18 mouse cellular contexts compared by ENCODE assay signal in the genomic region with DNA sequence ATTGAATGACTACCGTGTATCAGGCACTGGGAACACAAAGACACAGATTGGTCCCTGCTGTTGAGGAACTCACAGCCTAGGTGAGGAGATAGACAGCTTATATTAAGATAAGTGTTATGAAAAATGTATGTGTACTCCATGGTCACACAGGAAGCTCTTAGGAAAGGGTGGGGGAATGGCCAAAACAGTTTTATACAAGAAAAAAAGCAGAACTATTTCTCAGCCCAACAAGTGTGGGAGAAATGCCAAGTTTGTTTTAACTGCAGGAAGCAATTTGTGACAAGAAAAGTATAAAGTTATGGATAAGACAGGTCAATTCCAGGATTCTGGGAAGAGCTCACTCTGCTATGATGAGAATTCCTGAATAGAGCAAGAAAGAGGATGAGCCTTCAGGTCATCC. TPM values are rescaled to one million over a fixed set of nuclear protein-coding genes. Genes with fewer than 3 reads are reported as not detected.
"Had no signal": no experiment of that assay in that cellular context is flagged by ENCODE, and none has a peak within 500 bp of the region (broad histone marks: within the 10 kb centered on the region; RNA-seq: fewer than 3 reads in every experiment).

No protein-coding gene starts in this region.

- H3K4me1 ChIP-seq: limb, embryonic 10.5 days; neural tube, embryonic 15.5 days; stomach, embryonic 15.5 days had no signal

- H3K36me3 ChIP-seq: lung, embryonic 15.5 days; stomach, embryonic 15.5 days had no signal

- H3K9ac ChIP-seq: kidney, embryonic 15.5 days; liver, embryonic 12.5 days; lung, embryonic 15.5 days; neural tube, embryonic 15.5 days; stomach, embryonic 15.5 days had no signal

- ATAC-seq: intestine, embryonic 16.5 days; liver, embryonic 12.5 days had no signal

- H3K4me3 ChIP-seq: kidney, embryonic 15.5 days; left cerebral cortex, adult 2 months; limb, embryonic 10.5 days; liver, embryonic 12.5 days; lung, embryonic 15.5 days; myocyte; neural tube, embryonic 15.5 days; stomach, embryonic 15.5 days had no signal

- H3K9me3 ChIP-seq: kidney, embryonic 15.5 days; limb, embryonic 10.5 days; liver, embryonic 12.5 days; lung, embryonic 15.5 days; neural tube, embryonic 15.5 days; stomach, embryonic 15.5 days had no signal

- DNase-seq: kidney, postnatal 14 days; lung, postnatal 14 days; midbrain, embryonic 14.5 days; right cerebral cortex, adult 18-20 months; thymus, adult 2 months; thymus, postnatal 25 days had no signal

- H3K4me2 ChIP-seq: kidney, embryonic 15.5 days; liver, embryonic 12.5 days; lung, embryonic 15.5 days; neural tube, embryonic 15.5 days; stomach, embryonic 15.5 days had no signal

- H3K27me3 ChIP-seq: kidney, embryonic 15.5 days; liver, embryonic 12.5 days; lung, embryonic 15.5 days; neural tube, embryonic 15.5 days; stomach, embryonic 15.5 days had no signal

- H3K27ac ChIP-seq: kidney, embryonic 15.5 days; left cerebral cortex, adult 2 months; limb, embryonic 10.5 days; liver, embryonic 12.5 days; lung, embryonic 15.5 days; neural tube, embryonic 15.5 days; stomach, embryonic 15.5 days had no signal

RNA-seq across cellular contexts. Expression of gene Tmem202, which starts 8.2 kb away (rescaled TPM):
- polyA plus RNA-seq: kidney, embryonic 15.5 days; large intestine, adult 2 months; limb, embryonic 10.5 days; liver, embryonic 12.5 days; liver, embryonic 16.5 days; lung, embryonic 15.5 days; neural tube, embryonic 11.5 days; stomach, embryonic 15.5 days had no signal

RNA-seq across cellular contexts. Expression of gene Celf6, which starts 29.8 kb away (rescaled TPM):
- polyA plus RNA-seq: limb, embryonic 10.5 days; myocyte; thymus, adult 2 months had no signal
